Comparison of ENCODE assay signal across 1 mouse cellular context in genomic region chr10:76391786-76392185, GRCm38 (mm10).
TF ChIP-seq lines count a peak whose summit lies in the region.

No protein-coding gene starts in this region.

TF ChIP-seq in MEL, 35 proteins besides CTCF, POLR2A, EP300 and RAD21 (continued from another document):
- TF ChIP-seq SMC3 (IDR thresholded peaks at IDR 0.05; ENCODE audit: low read depth, low read length) (no peak), NELFE (IDR thresholded peaks at IDR 0.05; ENCODE audit: low read depth, low read length) (no peak)
